Mouse (Mus musculus): ENCODE measurements around the gene Ube2d2b. TPM values are rescaled to one million over a fixed set of nuclear protein-coding genes. Genes with fewer than 3 reads are reported as not detected.

The Ube2d2b gene
- not detected for polyA plus RNA-seq (2015; fragmentation: Illumina TruSeq; extraction: RNeasy Lipid Tissue Mini Kit (QIAGEN cat#74804); ENCODE audit: insufficient read depth, low read depth, low replicate concordance)

DNA sequence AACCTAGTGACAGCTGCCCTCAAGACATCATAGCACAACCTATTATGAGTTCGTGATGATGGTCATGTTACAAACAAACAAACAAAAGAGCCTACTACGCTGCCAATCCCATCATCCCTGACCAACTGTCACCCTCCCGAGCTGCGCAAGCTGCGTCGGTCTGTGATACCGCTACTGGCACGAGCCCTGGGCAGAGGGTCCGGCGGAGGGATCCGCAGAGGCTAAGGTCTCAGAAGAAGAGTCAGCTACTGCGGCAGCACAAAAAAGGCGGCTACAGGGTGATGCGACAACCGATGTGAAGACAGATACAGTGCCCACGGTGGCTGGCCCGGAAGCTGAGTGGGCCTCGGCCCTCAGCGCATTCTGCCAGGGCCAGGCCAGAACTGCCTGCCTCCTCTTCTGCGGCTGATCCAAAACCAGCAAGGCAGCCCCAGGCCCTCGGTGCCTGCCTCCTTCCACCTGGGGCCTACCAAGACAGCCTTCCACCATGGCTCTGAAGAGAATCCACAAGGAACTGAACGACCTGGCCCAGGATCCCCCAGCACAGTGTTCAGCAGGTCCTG lies at the start of gene Ube2d2b:
Ube2d2b (plus strand) TSS at position 102 of the 563 bp plus-strand sequence.

GRCm38 (mm10) chr5:107874561-107875260 lies 44.8 kb downstream of the Ube2d2b start, which contains the start of gene Evi5:
TSS of gene Evi5 (minus strand) at chr5:107875107.

Other genes starting within 250 kb of the Ube2d2b start
- 6.6 TPM for gene Rpap2, start 232.7 kb upstream of the Ube2d2b start, polyA plus RNA-seq (2015; fragmentation: Illumina TruSeq; extraction: RNeasy Lipid Tissue Mini Kit (QIAGEN cat#74804); ENCODE audit: insufficient read depth, low read depth, low replicate concordance)
- gene Glmn, start 232.2 kb upstream of the Ube2d2b start, polyA plus RNA-seq (2015; fragmentation: Illumina TruSeq; extraction: RNeasy Lipid Tissue Mini Kit (QIAGEN cat#74804); ENCODE audit: insufficient read depth, low read depth, low replicate concordance), result 1.9 TPM
- 7.1 TPM for gene Gfi1, start 104.1 kb upstream of the Ube2d2b start, polyA plus RNA-seq (2015; fragmentation: Illumina TruSeq; extraction: RNeasy Lipid Tissue Mini Kit (QIAGEN cat#74804); ENCODE audit: insufficient read depth, low read depth, low replicate concordance)
- 7.3 TPM for gene Evi5, start 45.0 kb downstream of the Ube2d2b start, polyA plus RNA-seq (2015; fragmentation: Illumina TruSeq; extraction: RNeasy Lipid Tissue Mini Kit (QIAGEN cat#74804); ENCODE audit: insufficient read depth, low read depth, low replicate concordance)
- gene Rpl5, start 70.4 kb downstream of the Ube2d2b start, polyA plus RNA-seq (2015; fragmentation: Illumina TruSeq; extraction: RNeasy Lipid Tissue Mini Kit (QIAGEN cat#74804); ENCODE audit: insufficient read depth, low read depth, low replicate concordance), result 308 TPM
- 3.0 TPM for gene Fam69a, start 157.0 kb downstream of the Ube2d2b start, polyA plus RNA-seq (2015; fragmentation: Illumina TruSeq; extraction: RNeasy Lipid Tissue Mini Kit (QIAGEN cat#74804); ENCODE audit: insufficient read depth, low read depth, low replicate concordance)
- 5.6 TPM for gene Mtf2, start 235.6 kb downstream of the Ube2d2b start, polyA plus RNA-seq (2015; fragmentation: Illumina TruSeq; extraction: RNeasy Lipid Tissue Mini Kit (QIAGEN cat#74804); ENCODE audit: insufficient read depth, low read depth, low replicate concordance)